In the genomic region with DNA sequence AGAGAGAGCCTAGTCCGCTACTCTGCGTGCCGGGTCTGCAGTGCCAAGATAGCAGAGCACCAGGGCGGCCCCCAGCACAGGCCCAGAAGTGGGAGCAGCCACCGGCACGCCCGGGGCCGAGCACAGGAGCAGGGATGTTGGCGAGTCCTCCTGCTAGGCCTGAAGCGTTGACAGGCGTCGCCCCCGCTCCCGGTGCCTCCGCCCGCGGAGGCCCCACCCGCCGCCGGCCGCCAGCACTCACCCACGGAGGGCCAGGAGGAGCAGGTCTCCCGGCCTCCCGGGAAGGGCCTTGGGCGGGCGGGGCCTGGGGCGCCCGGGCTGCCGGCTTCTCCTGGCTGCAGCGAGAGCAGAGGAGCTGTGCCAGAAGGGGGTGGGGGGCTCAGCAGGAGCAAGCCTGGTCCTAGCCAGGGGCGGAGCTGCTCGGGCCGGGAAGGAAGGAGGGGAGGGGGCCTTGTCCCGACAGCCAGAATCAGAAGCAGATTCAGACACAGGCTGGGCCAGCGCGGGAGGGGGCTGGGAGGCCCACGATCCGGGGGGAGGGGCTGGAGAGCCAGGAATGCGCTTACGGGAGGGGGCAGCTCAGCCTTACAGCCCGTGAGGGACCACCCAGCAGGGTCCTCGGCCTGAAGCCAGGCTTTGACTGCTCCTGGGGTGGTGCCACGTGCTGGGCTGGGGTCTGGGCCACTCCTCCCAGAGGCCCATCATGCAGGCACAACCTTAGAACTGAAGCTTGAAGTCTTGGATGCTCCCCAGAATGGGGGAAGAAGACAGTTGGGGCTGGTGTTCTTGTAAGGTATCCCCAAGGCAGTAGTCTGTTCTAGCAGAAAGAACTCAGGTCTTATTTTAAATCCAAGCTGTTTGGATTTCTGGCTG, we compare ENCODE assay signal across 8 mouse cellular contexts. TPM values are rescaled to one million over a fixed set of nuclear protein-coding genes. Genes with fewer than 3 reads are reported as not detected.
DNase-seq lines count a peak whose midpoint lies in the region; ATAC-seq and TF ChIP-seq lines count a peak whose summit lies in the region.

Gene Ntn3, minus strand, starts transcription at position 489 of the 873 bp plus-strand sequence.

- H3K4me1 ChIP-seq in forebrain, embryonic 12.5 days = peaks cover 75% of the 10 kb centered on the region
- peaks cover 79% of the 10 kb centered on the region for H3K4me1 ChIP-seq in hindbrain, embryonic 12.5 days
- H3K4me1 ChIP-seq in limb, embryonic 14.5 days (ENCODE audit: control insufficient read depth, insufficient read depth, low read length) = peaks cover 60% of the 10 kb centered on the region
- peaks cover 56% of the 10 kb centered on the region for H3K4me1 ChIP-seq in midbrain, embryonic 16.5 days (ENCODE audit: control insufficient read depth, insufficient read depth, low read length)

- no peaks in the 10 kb centered on the region for H3K36me3 ChIP-seq in forebrain, embryonic 12.5 days (replicated peaks)
- H3K36me3 ChIP-seq in hindbrain, embryonic 12.5 days = no peaks in the 10 kb centered on the region
- H3K36me3 ChIP-seq in limb, embryonic 14.5 days (ENCODE audit: control insufficient read depth, insufficient read depth, low read length) = 0 out of 2 replicates have a peak, but pooled peaks cover 2% of the 10 kb centered on the region
- H3K36me3 ChIP-seq in midbrain, embryonic 16.5 days (ENCODE audit: control insufficient read depth, insufficient read depth, low read length) = no peaks in the 10 kb centered on the region

- H3K9ac ChIP-seq in forebrain, embryonic 12.5 days = peak within 1 kb of the TSS; percentile 79
- peak within 1 kb of the TSS; percentile 84 for H3K9ac ChIP-seq in hindbrain, embryonic 12.5 days
- H3K9ac ChIP-seq in limb, embryonic 14.5 days (ENCODE audit: low read depth, low read length, severe bottlenecking) = peak within 1 kb of the TSS; percentile 83
- H3K9ac ChIP-seq in midbrain, embryonic 16.5 days (ENCODE audit: low read depth, low read length) = peak within 1 kb of the TSS; percentile 84

- peak within 1 kb of the TSS; percentile 92 for H3K4me2 ChIP-seq in forebrain, embryonic 12.5 days
- H3K4me2 ChIP-seq in hindbrain, embryonic 12.5 days (replicated peaks) = peak within 1 kb of the TSS; percentile 90
- peak within 1 kb of the TSS; percentile 96 for H3K4me2 ChIP-seq in limb, embryonic 14.5 days (replicated peaks; ENCODE audit: low read depth, low read length, severe bottlenecking)
- H3K4me2 ChIP-seq in midbrain, embryonic 16.5 days (ENCODE audit: low read length) = peak within 1 kb of the TSS; percentile 95

- H3K27me3 ChIP-seq in forebrain, embryonic 12.5 days = peaks cover 48% of the 10 kb centered on the region
- peaks cover 31% of the 10 kb centered on the region for H3K27me3 ChIP-seq in hindbrain, embryonic 12.5 days
- no peaks in the 10 kb centered on the region for H3K27me3 ChIP-seq in limb, embryonic 14.5 days (ENCODE audit: control insufficient read depth, insufficient read depth, low read length)
- H3K27me3 ChIP-seq in midbrain, embryonic 16.5 days (ENCODE audit: control insufficient read depth, insufficient read depth, low read depth, low read length) = no peaks in the 10 kb centered on the region; the same call in 1 of the 2 replicates

- H3K27ac ChIP-seq in forebrain, embryonic 12.5 days = peak within 1 kb of the TSS; percentile 73
- H3K27ac ChIP-seq in hindbrain, embryonic 12.5 days = peak within 1 kb of the TSS; percentile 86
- peak within 1 kb of the TSS; percentile 90 for H3K27ac ChIP-seq in limb, embryonic 14.5 days (replicated peaks; ENCODE audit: low read depth, low read length)
- peak within 1 kb of the TSS; percentile 69 for H3K27ac ChIP-seq in midbrain, embryonic 16.5 days (ENCODE audit: low read length)

- TF ChIP-seq POLR2A in limb, embryonic 14.5 days (IDR thresholded peaks at IDR 0.05; ENCODE audit: borderline replicate concordance, extremely low read depth, insufficient read depth, insufficient read length) = no peak

- H3K9me3 ChIP-seq in forebrain, embryonic 12.5 days = no peaks in the 10 kb centered on the region
- H3K9me3 ChIP-seq in hindbrain, embryonic 12.5 days (replicated peaks) = no peaks in the 10 kb centered on the region
- H3K9me3 ChIP-seq in limb, embryonic 14.5 days (ENCODE audit: control insufficient read depth, low read length) = no peaks in the 10 kb centered on the region
- no peaks in the 10 kb centered on the region for H3K9me3 ChIP-seq in midbrain, embryonic 16.5 days (replicated peaks; ENCODE audit: control insufficient read depth, low read length, poor library complexity, severe bottlenecking)

- WGBS in forebrain, embryonic 12.5 days = under 1% methylated on average over 43 of the region's 43 CpGs
- WGBS in hindbrain, embryonic 12.5 days = under 1% methylated on average over 39 of the region's 43 CpGs
- WGBS in limb, embryonic 14.5 days = 2% methylated on average over 11 of the region's 43 CpGs
- under 1% methylated on average over 37 of the region's 43 CpGs for WGBS in midbrain, embryonic 16.5 days

- H3K4me3 ChIP-seq in forebrain, embryonic 12.5 days (replicated peaks) = peak within 1 kb of the TSS; percentile 64
- H3K4me3 ChIP-seq in hindbrain, embryonic 12.5 days = peak within 1 kb of the TSS; percentile 71
- H3K4me3 ChIP-seq in limb, embryonic 14.5 days (replicated peaks; ENCODE audit: low read length) = peak within 1 kb of the TSS; percentile 73
- peak within 1 kb of the TSS; percentile 51 for H3K4me3 ChIP-seq in midbrain, embryonic 16.5 days (ENCODE audit: low read depth, low read length)

- peak; percentile 45 for ATAC-seq in forebrain, embryonic 12.5 days (ENCODE audit: low FRiP score)
- ATAC-seq in hindbrain, embryonic 12.5 days (ENCODE audit: low FRiP score) = peak; percentile 32
- ATAC-seq in limb, embryonic 14.5 days (ENCODE audit: low FRiP score, low read depth) = peak; percentile 83
- 0 out of 2 replicates have a peak, but pooled peaks have one; percentile 4 for ATAC-seq in midbrain, embryonic 16.5 days

- DNase-seq in layer of hippocampus, adult 9-11 months = peak; percentile 38
- no peak for DNase-seq in layer of hippocampus, adult 8-10 months (ENCODE audit: low spot score in 2 of 2)
- DNase-seq in c-Kit-positive CD71-positive TER-119-negative erythroid progenitor cells, embryonic 14.5 days (ENCODE audit: low read depth) = peak; percentile 85
- DNase-seq in limb, embryonic 14.5 days (ENCODE audit: low spot score) = peak; percentile 92
- peak; percentile 82 for DNase-seq in testis, postnatal 10 days (ENCODE audit: low spot score)

RNA-seq across cellular contexts. Expression of gene Ntn3, which starts in this region (rescaled TPM):
- total RNA-seq in layer of hippocampus, adult 8-10 months (2022) = 10 to 100 TPM in 1 of 4 experiments, 1 to 10 TPM in 3; 8.6 to 10.1 (median 9.3) TPM
- polyA plus RNA-seq in forebrain, embryonic 12.5 days (2016; fragmentation: Nextera tagmentation; extraction: Ambion mirVana) = 4.3 and 5.2 TPM in 2 replicates
- polyA plus RNA-seq in hindbrain, embryonic 12.5 days (2016; fragmentation: Nextera tagmentation; extraction: Ambion mirVana) = 10.9 and 12.1 TPM in 2 replicates
- polyA plus RNA-seq in limb, embryonic 14.5 days (2012; rRNA removed) = 32.6 and 42.5 TPM in 2 replicates
- polyA plus RNA-seq in limb, embryonic 14.5 days (2014; fragmentation: Nextera tagmentation; extraction: Ambion mirVana) = 14.5 and 19.8 TPM in 2 replicates
- polyA plus RNA-seq in midbrain, embryonic 16.5 days (2015; fragmentation: Nextera tagmentation; extraction: Ambion mirVana) = 3.9 and 4.4 TPM in 2 replicates

Comparison
In these comparisons a context has a peak if more than half of its experiments do, and no peak if none do; other contexts are left out.
1. DNase-seq: peak in layer of hippocampus, adult 9-11 months (single experiment), c-Kit-positive CD71-positive TER-119-negative erythroid progenitor cells, embryonic 14.5 days (single experiment), limb, embryonic 14.5 days (single experiment) and testis, postnatal 10 days (single experiment); none in layer of hippocampus, adult 8-10 months (0 of 2).
2. ATAC-seq: peak in every context shown above with its lines; median percentile 83 in limb, embryonic 14.5 days; 45 in forebrain, embryonic 12.5 days; 32 in hindbrain, embryonic 12.5 days; 4 in midbrain, embryonic 16.5 days.
3. Peak in every context shown above with its lines, with median percentiles within 50 percentile points of each other: H3K27ac ChIP-seq, H3K4me2 ChIP-seq, H3K4me3 ChIP-seq and H3K9ac ChIP-seq.